Mouse (Mus musculus) neutrophil, adult 83 days (primary cell): ENCODE data around the gene Olfr643. TPM values are rescaled to one million over a fixed set of nuclear protein-coding genes. Genes with fewer than 3 reads are reported as not detected.

Experiments used
- total RNA-seq, 2 experiments: library from RNA; stranded (reverse); gene quantifications; one replicate each; pipeline ENCODE4 v1.2.4; 2023

Gene Olfr643
- total RNA-seq: not detected

DNA sequence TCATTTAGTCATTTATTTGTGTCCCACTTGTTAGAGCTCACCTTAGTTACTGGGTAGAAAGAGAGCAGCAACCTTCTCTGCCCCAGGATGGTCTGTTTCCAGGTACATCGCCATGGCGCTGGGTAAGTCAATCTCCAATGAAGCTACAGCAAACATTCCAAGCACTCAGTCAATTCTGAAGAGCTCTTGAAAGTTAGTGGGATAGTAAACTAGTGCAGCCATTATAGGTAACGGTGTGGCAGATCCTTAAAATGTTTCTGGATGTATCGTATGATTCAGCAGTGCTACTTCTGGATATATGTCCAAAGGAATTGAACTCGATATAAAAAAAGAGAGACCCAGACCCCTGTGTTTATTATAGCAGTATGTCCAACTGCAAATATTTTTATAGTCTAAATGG is at the start of gene Olfr643:
Gene Olfr643 (minus strand): TSS at position 101 of the 400 bp plus-strand sequence.

GRCm38 (mm10) chr7:104183292-104183691 is 46.1 kb upstream of the Olfr643 start, which contains the start of gene Olfr648:
Olfr648 (minus strand) TSS chr7:104183392.

DNA sequence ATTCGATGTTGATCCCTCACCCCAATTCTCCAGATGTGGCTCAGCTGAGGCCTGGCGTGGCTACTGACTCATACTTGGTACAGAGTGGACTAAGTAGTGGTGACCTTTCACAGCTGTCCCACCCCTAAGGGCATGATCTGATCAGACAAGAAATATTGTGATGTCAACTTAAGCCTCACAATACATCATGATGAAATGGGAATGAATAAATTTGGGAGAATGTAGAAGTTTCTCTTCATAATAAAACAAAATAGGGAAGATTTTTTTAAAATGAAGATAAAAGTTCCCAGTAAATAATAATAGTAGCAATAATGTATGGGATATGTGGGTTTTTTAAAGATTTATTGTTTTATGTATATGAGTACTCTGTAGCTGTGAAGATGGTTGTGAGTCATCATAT is 13.3 kb upstream of the Olfr643 start, which contains the start of gene Ubqlnl:
Gene Ubqlnl (minus strand): TSS at position 101 of the 400 bp plus-strand sequence.

DNA sequence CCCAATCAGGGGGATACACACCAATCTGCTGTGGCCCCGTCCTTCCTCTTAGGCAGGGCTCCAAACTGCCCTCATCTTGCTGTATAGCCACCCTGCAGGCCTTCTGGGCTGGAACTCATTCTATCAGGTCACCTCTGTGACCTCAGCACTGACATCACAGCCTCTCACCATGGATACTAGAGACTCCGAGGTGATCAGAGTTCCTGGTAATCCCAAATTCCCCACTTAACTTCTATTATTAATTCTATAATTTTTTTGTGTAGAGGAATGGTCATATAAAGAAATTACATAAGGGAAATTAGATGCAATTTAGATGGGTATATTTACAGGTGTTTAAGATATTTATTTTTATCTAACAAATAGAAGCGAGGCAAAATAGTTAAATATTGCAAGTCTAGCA is 6.0 kb upstream of the Olfr643 start, which contains the start of gene Ubqln3:
Gene Ubqln3 (minus strand): TSS at position 101 of the 400 bp plus-strand sequence.

GRCm38 (mm10) chr7:104129726-104130125 is 7.5 kb downstream of the Olfr643 start, which contains the start of gene Ubqln5:
Ubqln5 (minus strand) TSS chr7:104129826.

GRCm38 (mm10) chr7:104104757-104104972 is 32.5 kb downstream of the Olfr643 start, which contains the start of gene Olfr646:
Olfr646 (plus strand) TSS chr7:104104873.

GRCm38 (mm10) chr7:104085365-104085764 is 51.8 kb downstream of the Olfr643 start, which contains the start of gene Olfr645:
Olfr645 (minus strand) TSS chr7:104085465.

DNA sequence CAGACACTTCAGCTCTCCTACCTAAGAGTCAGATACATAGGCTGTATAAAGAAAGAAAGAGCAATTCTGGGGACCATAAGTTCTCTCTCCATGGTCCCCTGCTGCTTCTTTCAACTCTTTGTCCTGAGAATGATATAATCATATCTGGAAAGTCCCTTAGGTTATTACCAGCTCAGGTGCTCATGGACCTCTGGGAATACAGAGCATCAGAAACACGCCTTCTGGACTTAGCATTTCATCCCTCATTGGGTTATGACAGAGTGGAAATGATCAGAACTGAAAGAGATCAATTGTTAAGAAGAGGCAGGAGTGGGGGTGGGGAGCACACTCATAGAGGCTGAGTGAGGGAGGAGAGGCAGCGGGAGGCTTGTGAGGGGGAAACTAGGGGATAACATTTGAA is 65.4 kb downstream of the Olfr643 start, which contains the start of gene Olfr644:
Gene Olfr644 (minus strand): TSS at position 101 of the 400 bp plus-strand sequence.

GRCm38 (mm10) chr7:104061345-104061744 is 75.9 kb downstream of the Olfr643 start, which contains the start of gene 4930516K23Rik:
4930516K23Rik (minus strand) TSS chr7:104061445.

DNA sequence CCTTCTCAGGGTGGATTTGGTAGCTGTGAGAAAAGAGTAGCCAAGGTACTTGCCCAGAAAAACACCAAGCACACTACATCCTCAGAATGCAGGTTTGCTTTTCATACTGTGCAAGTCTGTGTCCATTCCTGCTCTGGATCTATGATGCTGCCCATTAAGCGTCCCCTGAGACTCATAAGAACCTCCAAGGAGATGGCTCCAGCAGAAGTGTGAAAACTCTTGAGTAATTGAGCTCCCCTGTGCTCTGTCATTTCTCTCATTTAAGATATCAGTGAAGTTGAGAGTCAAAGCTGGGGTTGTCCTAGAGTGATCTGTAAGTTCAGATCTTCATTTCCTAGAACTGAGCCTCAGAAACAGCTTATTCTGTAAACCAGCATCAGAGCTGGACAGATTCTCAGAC is 84.6 kb downstream of the Olfr643 start, which contains the start of gene Olfr642:
Gene Olfr642 (minus strand): TSS at position 101 of the 400 bp plus-strand sequence.

GRCm38 (mm10) chr7:104035145-104035544 is 102.1 kb downstream of the Olfr643 start, which contains the start of gene Olfr641:
Olfr641 (plus strand) TSS chr7:104035445.

GRCm38 (mm10) chr7:104025473-104025872 is 111.7 kb downstream of the Olfr643 start, which contains the start of gene Olfr640:
Olfr640 (minus strand) TSS chr7:104025573.

DNA sequence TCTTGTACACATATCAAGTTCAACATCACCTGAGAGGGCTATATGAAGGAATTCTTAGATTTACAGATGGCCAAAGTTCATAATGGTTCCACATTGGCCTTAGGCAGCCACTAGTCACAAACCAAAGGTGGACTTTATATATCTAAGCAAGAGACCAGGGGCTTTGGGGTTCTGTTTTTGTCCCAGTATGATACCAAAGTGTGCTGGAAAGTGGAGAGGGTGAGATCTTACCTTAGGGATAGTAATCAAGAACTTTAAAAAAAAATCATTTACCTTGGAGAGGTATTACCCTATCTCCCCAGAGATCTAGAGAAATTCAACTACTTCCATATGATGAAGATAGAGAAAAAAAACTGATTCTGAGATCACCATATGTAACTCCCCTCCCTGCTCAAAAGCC is 120.0 kb downstream of the Olfr643 start, which contains the start of gene Olfr639:
Gene Olfr639 (minus strand): TSS at position 101 of the 400 bp plus-strand sequence.

DNA sequence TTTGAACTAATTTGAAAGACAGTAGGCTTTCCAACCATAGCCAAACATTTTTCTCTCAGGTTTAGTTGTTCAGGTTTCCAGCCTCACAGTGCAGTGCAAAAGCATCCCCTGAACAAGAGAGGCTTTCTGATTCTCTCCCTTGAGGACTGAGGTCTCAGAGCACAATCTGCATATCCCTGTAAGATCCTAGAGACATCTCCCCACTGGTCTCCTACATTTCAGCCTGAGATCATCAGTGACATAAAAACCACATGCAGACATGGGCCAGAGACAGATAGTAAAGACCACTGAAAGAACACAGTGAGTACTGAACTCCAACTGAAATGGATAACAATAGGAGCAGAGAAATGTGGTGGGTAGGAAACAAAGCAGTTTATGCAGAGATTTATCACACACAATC is 138.8 kb downstream of the Olfr643 start, which contains the start of gene Olfr638:
Gene Olfr638 (plus strand): TSS at position 301 of the 400 bp plus-strand sequence.

GRCm38 (mm10) chr7:103970852-103971251 is 166.4 kb downstream of the Olfr643 start, which contains the start of gene Olfr635:
Olfr635 (plus strand) TSS chr7:103971152.

Other genes starting within 250 kb of the Olfr643 start
- not detected for gene Olfr64, start 242.9 kb downstream of the Olfr643 start, total RNA-seq
- gene Olfr65, start 233.9 kb downstream of the Olfr643 start, total RNA-seq: not detected
- not detected for gene Olfr631, start 208.6 kb downstream of the Olfr643 start, total RNA-seq
- gene Olfr632, start 203.1 kb downstream of the Olfr643 start, total RNA-seq: not detected
- gene Olfr633, start 193.0 kb downstream of the Olfr643 start, total RNA-seq: not detected
- not detected for gene Olfr635, start 166.3 kb downstream of the Olfr643 start, total RNA-seq
- gene Olfr638, start 138.7 kb downstream of the Olfr643 start, total RNA-seq: not detected
- under 1 TPM; 0.07 to 0.09 TPM for gene Olfr639, start 120.1 kb downstream of the Olfr643 start, total RNA-seq
- not detected for gene Olfr640, start 111.8 kb downstream of the Olfr643 start, total RNA-seq
- gene Olfr641, start 102.0 kb downstream of the Olfr643 start, total RNA-seq: not detected
- not detected for gene Olfr642, start 84.7 kb downstream of the Olfr643 start, total RNA-seq
- not detected for gene 4930516K23Rik, start 76.0 kb downstream of the Olfr643 start, total RNA-seq
- gene Olfr644, start 65.5 kb downstream of the Olfr643 start, total RNA-seq: not detected
- not detected for gene Olfr645, start 51.9 kb downstream of the Olfr643 start, total RNA-seq
- under 1 TPM in 1 of 2 experiments, not detected in 1; 0.13 TPM for gene Olfr646, start 32.5 kb downstream of the Olfr643 start, total RNA-seq
- not detected for gene Ubqln5, start 7.6 kb downstream of the Olfr643 start, total RNA-seq
- gene Ubqln3, start 5.9 kb upstream of the Olfr643 start, total RNA-seq: not detected
- not detected for gene Ubqlnl, start 13.2 kb upstream of the Olfr643 start, total RNA-seq
- not detected for gene Olfm5, start 27.4 kb upstream of the Olfr643 start, total RNA-seq
- under 1 TPM; 0.13 to 0.22 TPM for gene Olfr648, start 46.0 kb upstream of the Olfr643 start, total RNA-seq
- not detected for gene Olfr649, start 58.6 kb upstream of the Olfr643 start, total RNA-seq
- 1 to 10 TPM; 1.6 TPM for gene Trim6, start 81.4 kb upstream of the Olfr643 start, total RNA-seq
- gene Trim34a, start 107.1 kb upstream of the Olfr643 start, total RNA-seq: 10 to 100 TPM; 13.9 to 19.6 TPM
- 10 to 100 TPM; 11.2 to 12.9 TPM for gene Trim5, start 150.7 kb upstream of the Olfr643 start, total RNA-seq
- gene Trim12a, start 178.1 kb upstream of the Olfr643 start, total RNA-seq: 10 to 100 TPM; 47.0 to 57.4 TPM
- under 1 TPM; 0.68 to 0.79 TPM for gene Trim34b, start 192.1 kb upstream of the Olfr643 start, total RNA-seq
- 10 to 100 TPM; 26.0 to 29.6 TPM for gene Trim12c, start 216.0 kb upstream of the Olfr643 start, total RNA-seq
- gene Trim30b, start 232.5 kb upstream of the Olfr643 start, total RNA-seq: 10 to 100 TPM; 50.6 to 69.0 TPM